Mouse (Mus musculus) embryonic facial prominence, embryonic 10.5 days (tissue): Measurements from ENCODE around the gene Duoxa2. TPM values are rescaled to one million over a fixed set of nuclear protein-coding genes. Genes with fewer than 3 reads are reported as not detected.
"Not testable (repeated sequence)": the region's sequence is repeated elsewhere in the genome, so short reads cannot be mapped to it uniquely, and the experiment has no call there.

ENCODE experiments used
- DNase-seq: peaks from one replicate; pipeline ENCODE4 v3.0.0-alpha.2; 2017; ENCODE audit warnings: low spot score
- H3K27ac ChIP-seq: fragments of 300-500 bp; sonication (generic); replicated peaks from 2 replicates; pipeline ENCODE4 v1.5.1; 2016; ENCODE audit warnings: mild to moderate bottlenecking
- H3K27me3 ChIP-seq: fragments of 300-500 bp; sonication (generic); replicated peaks from 2 replicates; pipeline ENCODE4 v1.6.1; 2016; ENCODE audit warnings: low read depth, mild to moderate bottlenecking; ENCODE audit not compliant: poor library complexity, severe bottlenecking
- H3K36me3 ChIP-seq: fragments of 300-500 bp; sonication (generic); replicated peaks from 2 replicates; pipeline ENCODE4 v1.6.1; 2016; ENCODE audit warnings: mild to moderate bottlenecking, moderate library complexity
- H3K4me1 ChIP-seq: fragments of 300-500 bp; sonication (generic); 2 replicates; pipeline ENCODE4 v1.6.1; 2016
- H3K4me3 ChIP-seq: fragments of 300-500 bp; sonication (generic); 2 replicates; pipeline ENCODE4 v1.5.1; 2016; ENCODE audit warnings: mild to moderate bottlenecking, moderate library complexity
- H3K9me3 ChIP-seq: fragments of 300-500 bp; sonication (generic); 2 replicates; pipeline ENCODE4 v1.6.1; 2016; ENCODE audit warnings: mild to moderate bottlenecking
- WGBS: fragments of 180-500 bp; shearing (Covaris S2); methylation state at CpG from one replicate; pipeline ENCODE4 v1.1.7; 2016; 5-methylcytosine and 5-hydroxymethylcytosine counted together
- polyA plus RNA-seq: library from polyadenylated mRNA; unstranded; fragments of >200 nt; fragmentation: Nextera tagmentation; extraction: Ambion mirVana; gene quantifications from 2 replicates; pipeline ENCODE4 v1.2.1, GENCODE M21; 2016

The Duoxa2 gene
- polyA plus RNA-seq, 1 experiment from 2014 or later, result not detected

DNA sequence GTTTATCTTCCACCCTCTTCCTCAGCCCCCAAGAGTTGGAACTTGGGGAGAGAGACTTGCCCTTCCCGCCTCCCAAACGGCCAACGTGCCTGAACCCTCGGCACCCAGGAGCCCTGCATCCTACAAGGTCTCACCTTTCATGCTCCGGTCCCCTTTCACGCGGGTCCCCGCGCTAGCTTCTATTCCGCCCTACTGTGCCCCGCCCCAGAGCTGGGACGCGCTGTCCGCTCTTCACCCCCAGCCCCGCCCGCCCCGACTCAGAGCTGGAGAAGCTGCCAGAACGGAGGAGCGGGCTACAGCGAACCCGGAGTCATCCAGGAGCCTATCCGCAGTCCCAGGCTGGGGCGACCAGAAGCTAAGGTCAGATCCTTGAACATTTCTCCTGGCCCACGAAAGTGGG, 14.8 kb downstream of the Duoxa2 start, which contains the start of gene Duoxa1:
Gene Duoxa1 (minus strand): TSS at position 195 of the 400 bp plus-strand sequence.
- Histone ChIP-seq H3K27ac (no peak within 1 kb of the TSS), H3K9me3 (no peaks in the 10 kb centered on the region), H3K4me3 (peak within 1 kb of the TSS; percentile 48), H3K4me1 (peaks cover 12% of the 10 kb centered on the region), H3K36me3 (no peaks in the 10 kb centered on the region), H3K27me3 (peaks cover 92% of the 10 kb centered on the region)
- peak; percentile 38 for DNase-seq
- 2% methylated on average over 24 of the region's 24 CpGs for WGBS

DNA sequence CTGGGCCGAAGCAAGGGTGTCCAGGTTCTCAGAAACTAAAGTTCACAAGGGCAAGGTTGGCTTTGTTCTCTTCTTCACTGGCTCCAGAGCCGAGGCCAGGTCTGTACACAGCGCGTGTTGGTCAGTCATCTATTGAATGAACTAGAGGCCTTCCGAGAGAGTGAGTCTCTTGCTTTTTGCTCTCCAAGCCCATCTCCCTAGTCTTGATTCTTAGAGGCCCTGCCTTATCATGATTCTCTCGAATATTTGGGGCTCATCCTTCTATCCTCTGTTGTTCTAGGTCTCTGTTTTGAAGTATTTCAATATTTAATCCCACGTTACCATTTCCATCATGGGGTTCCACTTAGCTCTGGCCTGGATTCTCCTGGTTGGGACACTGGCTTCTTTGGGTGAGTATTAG, 16.7 kb downstream of the Duoxa2 start, which contains the start of gene Duox1:
Gene Duox1 (plus strand): TSS at position 301 of the 400 bp plus-strand sequence.
- 87% methylated on average over 7 of the region's 7 CpGs for WGBS
- peaks cover 12% of the 10 kb centered on the region for H3K4me1 ChIP-seq

DNA sequence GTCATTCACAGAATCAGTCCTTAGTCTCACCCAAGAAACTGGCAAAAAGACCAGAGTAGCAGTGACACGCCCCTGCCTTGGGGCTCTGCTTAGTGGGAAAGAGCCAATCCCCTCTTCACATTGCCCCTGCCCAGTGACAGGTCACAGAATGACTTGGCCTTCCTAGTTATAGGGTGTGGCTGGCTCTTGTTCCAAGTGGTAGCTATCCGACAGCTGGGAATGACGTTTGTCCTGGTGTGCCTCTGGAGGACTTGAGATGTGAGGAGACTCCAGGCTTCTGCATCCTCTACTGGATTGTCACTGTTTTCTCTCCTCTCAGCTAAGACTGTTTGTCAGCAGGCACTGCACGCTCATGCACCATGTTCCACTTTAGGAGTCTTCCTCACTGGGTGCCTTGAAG, 18.7 kb downstream of the Duoxa2 start:
- Histone ChIP-seq H3K4me1 (peaks cover 12% of the 10 kb centered on the region), H3K4me3 (no peak overlapping the region), H3K36me3 (no peaks in the 10 kb centered on the region), H3K9me3 (no peaks in the 10 kb centered on the region), H3K27ac (no peak overlapping the region), H3K27me3 (peaks cover 55% of the 10 kb centered on the region)
- DNase-seq, result no peak
- WGBS, result 71% methylated on average over 4 of the region's 4 CpGs

More for the DNA sequence above, 16.7 kb downstream of the Duoxa2 start, which contains the start of gene Duox1:
- no peak within 1 kb of the TSS for H3K27ac ChIP-seq
- H3K4me3 ChIP-seq, result no peak within 1 kb of the TSS
- DNase-seq, result no peak
- no peaks in the 10 kb centered on the region for H3K36me3 ChIP-seq
- peaks cover 75% of the 10 kb centered on the region for H3K27me3 ChIP-seq
- no peaks in the 10 kb centered on the region for H3K9me3 ChIP-seq

DNA sequence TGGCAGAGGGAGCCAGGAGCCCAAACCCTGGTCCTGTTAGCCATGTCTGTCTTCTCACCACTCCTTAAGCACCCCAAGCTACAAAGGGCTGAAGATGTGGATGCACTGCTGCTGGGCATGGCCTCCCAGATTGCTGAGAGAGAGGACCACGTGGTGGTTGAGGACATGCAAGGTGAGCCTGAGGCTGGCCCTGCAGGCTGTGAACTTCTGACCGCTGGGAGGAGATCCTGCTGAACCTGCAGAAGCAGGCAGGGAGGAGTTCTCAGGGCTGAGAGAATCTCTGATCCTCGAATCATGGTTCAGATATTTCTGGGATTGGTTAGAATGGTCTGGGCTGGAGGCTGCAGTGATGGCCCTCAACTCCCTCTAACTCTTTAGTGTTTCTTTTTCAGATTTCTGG, 25.3 kb downstream of the Duoxa2 start:
- Histone ChIP-seq H3K36me3 (no peaks in the 10 kb centered on the region), H3K27ac (no peak overlapping the region), H3K27me3 (no peaks in the 10 kb centered on the region; the same call in 1 of the 2 replicates), H3K4me1 (no peaks in the 10 kb centered on the region), H3K9me3 (no peaks in the 10 kb centered on the region), H3K4me3 (no peak overlapping the region)
- WGBS, result 62% methylated on average over 3 of the region's 3 CpGs
- DNase-seq, result no peak

DNA sequence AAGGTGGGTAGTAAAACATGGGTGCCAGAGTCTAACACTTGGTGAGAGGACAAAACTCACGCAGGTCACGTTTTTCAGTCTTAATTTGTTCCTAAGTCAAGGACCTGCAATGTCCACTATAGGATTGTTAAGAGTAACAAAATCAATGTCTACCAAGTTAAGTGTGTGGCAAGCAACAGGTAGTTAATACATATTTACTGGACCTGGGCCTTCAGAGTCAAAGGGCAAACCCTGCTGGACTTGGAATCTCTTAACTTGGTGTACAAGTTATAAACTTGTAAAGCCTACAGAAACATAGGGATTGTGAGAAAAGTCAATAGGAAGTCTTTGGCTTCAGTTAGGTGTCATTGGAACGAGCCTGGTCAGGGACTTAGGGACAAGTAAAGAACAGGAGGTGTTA, 25.9 kb downstream of the Duoxa2 start:
- no peak overlapping the region for H3K27ac ChIP-seq
- H3K9me3 ChIP-seq, result no peaks in the 10 kb centered on the region
- DNase-seq, result no peak
- no peak overlapping the region for H3K4me3 ChIP-seq
- no peaks in the 10 kb centered on the region for H3K36me3 ChIP-seq
- WGBS, result 84% methylated on average over 3 of the region's 3 CpGs
- H3K27me3 ChIP-seq, result no peaks in the 10 kb centered on the region
- H3K4me1 ChIP-seq, result no peaks in the 10 kb centered on the region

DNA sequence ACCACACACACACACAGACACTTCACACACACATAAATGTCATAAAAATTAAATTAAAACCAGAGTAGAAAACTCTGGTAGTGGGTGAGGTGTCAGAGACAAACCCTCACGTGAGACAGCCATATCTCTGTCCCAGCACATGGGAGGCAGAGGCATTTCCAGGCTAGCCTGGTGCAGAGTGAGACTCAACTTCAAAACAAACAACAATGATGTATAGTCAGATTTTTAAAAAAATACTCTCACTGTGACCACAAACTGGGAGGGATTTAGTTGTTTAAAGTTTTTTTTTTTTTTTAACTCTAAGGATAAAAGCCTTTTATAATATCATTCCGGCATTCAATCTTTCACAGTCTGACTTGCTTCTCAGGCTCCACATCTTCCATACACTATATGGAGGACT, 26.7 kb downstream of the Duoxa2 start:
- Histone ChIP-seq H3K4me3 (no peak overlapping the region), H3K27me3 (no peaks in the 10 kb centered on the region), H3K4me1 (no peaks in the 10 kb centered on the region), H3K9me3 (no peaks in the 10 kb centered on the region), H3K36me3 (no peaks in the 10 kb centered on the region), H3K27ac (no peak overlapping the region)
- 77% methylated on average over 2 of the region's 2 CpGs for WGBS
- DNase-seq, result no peak

DNA sequence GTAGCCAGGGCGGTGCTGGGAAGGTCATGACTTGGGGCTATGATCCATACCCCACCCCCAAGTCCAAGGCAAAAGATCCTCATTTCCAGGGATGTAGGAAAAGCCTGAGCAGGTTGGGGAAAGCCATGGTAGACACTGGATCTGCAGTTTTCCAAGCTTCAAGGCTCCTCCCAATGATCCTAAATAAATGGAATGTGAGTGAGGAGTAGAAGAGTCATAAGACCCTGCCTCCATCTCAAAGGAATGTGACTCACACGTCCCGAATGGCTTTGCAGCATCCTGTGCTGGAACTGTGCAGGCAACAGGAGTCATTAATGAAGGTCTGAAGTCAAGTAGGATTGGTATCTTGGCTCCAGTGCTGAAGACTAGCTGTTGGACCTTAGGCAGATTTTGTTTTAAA, 29.3 kb downstream of the Duoxa2 start:
- no peaks in the 10 kb centered on the region for H3K36me3 ChIP-seq
- 72% methylated on average over 3 of the region's 3 CpGs for WGBS
- no peak overlapping the region for H3K4me3 ChIP-seq
- no peak overlapping the region for H3K27ac ChIP-seq
- DNase-seq, result no peak
- no peaks in the 10 kb centered on the region for H3K27me3 ChIP-seq
- no peaks in the 10 kb centered on the region for H3K9me3 ChIP-seq
- H3K4me1 ChIP-seq, result no peaks in the 10 kb centered on the region

DNA sequence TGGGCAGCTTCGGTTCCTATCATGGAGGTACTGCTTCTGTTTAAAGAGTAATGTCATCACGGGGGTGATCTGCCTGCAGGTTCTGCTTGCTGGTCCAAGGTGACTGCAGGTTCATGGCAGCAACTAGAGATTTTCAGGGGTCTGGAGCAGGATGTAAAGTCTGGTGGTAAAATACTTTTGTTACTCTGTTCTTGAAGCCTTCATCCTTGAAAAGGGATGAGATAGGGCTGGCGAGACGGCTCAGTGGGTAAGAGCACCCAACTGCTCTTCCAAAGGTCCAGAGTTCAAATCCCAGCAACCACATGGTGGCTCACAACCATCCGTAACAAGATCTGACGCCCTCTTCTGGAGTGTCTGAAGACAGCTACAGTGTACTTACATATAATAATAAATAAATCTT, 31.6 kb downstream of the Duoxa2 start:
- not testable (repeated sequence) for DNase-seq, H3K9me3 ChIP-seq, H3K4me3 ChIP-seq, H3K27me3 ChIP-seq, H3K36me3 ChIP-seq, H3K27ac ChIP-seq, H3K4me1 ChIP-seq
- 74% methylated on average over 6 of the region's 6 CpGs for WGBS

DNA sequence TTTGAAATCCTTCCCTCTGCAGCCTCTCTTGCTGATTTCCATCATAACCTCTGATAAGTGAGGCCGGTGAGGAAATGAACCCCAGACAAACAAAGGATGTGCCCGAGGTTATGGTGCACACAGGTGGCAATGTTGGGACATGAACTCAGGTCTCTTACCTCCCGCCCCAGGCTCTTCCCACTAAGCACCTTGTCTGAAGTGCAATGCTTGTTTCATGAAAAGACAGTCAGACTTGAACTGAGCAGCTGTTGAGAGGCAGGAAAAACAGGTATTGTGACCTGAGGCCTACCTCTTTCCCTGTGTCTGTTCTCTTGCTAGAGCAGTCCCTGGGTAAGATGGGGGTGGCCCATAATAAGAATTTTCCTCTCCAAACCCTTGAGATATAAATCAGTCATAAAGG, 33.5 kb downstream of the Duoxa2 start:
- DNase-seq, result no peak
- Histone ChIP-seq H3K27me3 (peaks cover 14% of the 10 kb centered on the region), H3K36me3 (no peaks in the 10 kb centered on the region), H3K4me1 (no peaks in the 10 kb centered on the region; the same call in 1 of the 2 replicates), H3K27ac (no peak overlapping the region), H3K4me3 (no peak overlapping the region), H3K9me3 (no peaks in the 10 kb centered on the region)
- 88% methylated on average over 3 of the region's 3 CpGs for WGBS

DNA sequence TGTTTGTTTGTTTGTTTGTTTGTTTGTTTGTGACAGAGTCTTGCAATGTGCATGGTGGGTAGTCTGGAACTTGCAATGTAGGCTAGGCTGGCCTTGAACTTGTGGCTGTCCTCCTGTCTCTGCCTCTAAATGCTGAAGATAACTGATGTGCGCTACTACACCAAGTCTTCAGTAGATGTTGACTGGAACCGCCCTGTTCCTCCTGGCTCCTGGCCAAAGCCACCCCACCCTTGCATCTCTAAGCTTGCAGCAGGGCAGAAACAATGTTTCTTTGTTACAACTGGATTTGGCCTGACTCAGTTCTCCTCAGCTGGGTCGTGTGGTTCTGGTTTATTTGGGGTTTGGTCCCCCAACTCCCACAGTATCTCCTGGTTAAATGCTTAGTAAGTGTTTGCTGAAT, 35.5 kb downstream of the Duoxa2 start:
- no peak for DNase-seq
- Histone ChIP-seq H3K36me3 (no peaks in the 10 kb centered on the region), H3K27me3 (peaks cover 29% of the 10 kb centered on the region), H3K4me1 (no peaks in the 10 kb centered on the region; the same call in 1 of the 2 replicates), H3K4me3 (no peak overlapping the region), H3K9me3 (no peaks in the 10 kb centered on the region), H3K27ac (no peak overlapping the region)
- WGBS, result 76% methylated on average over 3 of the region's 3 CpGs

DNA sequence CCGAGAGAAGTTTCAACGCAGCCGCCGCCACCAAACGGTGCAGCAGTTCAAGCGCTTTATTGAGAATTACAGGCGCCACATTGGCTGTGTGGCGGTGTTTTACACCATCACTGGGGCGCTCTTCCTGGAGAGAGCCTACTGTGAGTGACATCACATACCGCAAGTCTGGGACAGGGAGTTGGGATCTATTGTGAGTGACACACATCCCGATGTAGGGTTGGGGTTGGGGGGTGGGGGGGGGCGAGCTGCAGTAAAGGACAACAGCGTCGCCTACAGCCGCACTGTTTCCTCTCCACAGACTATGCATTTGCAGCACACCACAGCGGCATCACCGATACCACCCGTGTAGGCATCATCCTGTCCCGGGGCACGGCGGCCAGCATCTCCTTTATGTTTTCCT, 38.6 kb downstream of the Duoxa2 start:
- H3K4me1 ChIP-seq, result no peaks in the 10 kb centered on the region; the same call in 1 of the 2 replicates
- no peak for DNase-seq
- no peaks in the 10 kb centered on the region for H3K9me3 ChIP-seq
- peaks cover 33% of the 10 kb centered on the region for H3K27me3 ChIP-seq
- no peaks in the 10 kb centered on the region for H3K36me3 ChIP-seq
- H3K27ac ChIP-seq, result no peak overlapping the region
- peak overlapping the region; percentile 23; the same call in 1 of the 2 replicates for H3K4me3 ChIP-seq
- 68% methylated on average over 21 of the region's 21 CpGs for WGBS

DNA sequence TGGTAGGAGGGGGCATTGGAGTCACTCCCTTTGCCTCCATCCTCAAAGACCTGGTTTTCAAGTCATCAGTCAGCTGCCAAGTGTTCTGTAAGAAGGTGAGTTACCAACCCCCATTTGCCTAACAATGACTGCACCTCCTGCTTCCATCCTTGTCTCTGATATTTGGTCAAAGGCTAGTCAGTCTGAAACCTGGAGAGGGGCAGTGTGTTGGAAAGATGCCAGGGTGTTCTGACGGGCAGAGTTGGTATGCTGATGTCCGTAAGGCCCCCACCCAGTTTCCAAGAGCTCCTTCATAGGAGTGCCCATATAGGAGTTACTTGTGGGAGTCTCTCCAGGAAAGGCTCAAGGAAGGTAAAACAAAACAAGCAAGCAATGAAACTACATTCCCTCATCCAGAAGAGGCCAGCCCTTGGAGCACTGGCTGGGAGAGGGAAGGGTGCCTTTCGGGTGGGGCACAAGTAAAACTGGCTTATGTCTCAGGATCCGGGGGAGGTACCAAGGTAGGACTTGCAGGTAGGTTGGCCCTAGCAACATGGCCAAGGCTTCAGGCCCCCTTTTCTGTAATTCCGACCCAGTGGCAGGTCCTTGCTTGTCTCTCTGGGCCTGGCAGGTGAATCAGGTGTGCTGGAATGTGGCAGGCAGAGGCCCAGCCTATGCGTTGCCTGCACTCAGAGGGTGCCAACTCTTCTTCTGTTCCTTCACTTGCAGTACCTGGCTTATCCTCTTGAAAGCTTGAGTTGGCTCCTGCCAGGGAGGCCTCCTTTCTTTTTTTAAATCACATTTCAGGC, 46.6 kb downstream of the Duoxa2 start:
- no peak for DNase-seq
- H3K4me1 ChIP-seq, result peaks cover 21% of the 10 kb centered on the region
- H3K4me3 ChIP-seq, result no peak overlapping the region
- no peak overlapping the region for H3K27ac ChIP-seq
- no peaks in the 10 kb centered on the region for H3K27me3 ChIP-seq
- WGBS, result 81% methylated on average over 6 of the region's 6 CpGs
- no peaks in the 10 kb centered on the region for H3K36me3 ChIP-seq
- H3K9me3 ChIP-seq, result no peaks in the 10 kb centered on the region

DNA sequence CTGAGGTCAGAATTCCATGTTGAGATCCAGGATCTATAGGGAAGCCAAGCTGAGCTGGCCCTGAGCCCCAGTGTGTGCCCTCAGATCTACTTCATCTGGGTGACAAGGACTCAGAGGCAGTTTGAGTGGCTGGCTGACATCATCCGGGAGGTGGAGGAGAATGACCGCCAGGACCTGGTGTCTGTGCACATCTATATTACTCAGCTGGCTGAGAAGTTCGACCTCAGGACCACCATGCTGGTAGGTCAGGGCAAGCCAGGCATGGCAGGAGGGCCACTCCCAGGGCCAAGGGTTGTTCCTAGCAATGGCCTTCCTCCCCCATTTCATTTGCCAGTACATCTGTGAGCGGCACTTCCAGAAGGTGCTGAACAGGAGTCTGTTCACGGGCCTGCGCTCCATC, 47.5 kb downstream of the Duoxa2 start:
- 93% methylated on average over 6 of the region's 6 CpGs for WGBS
- not testable (repeated sequence) for H3K27me3 ChIP-seq, H3K9me3 ChIP-seq, H3K27ac ChIP-seq, DNase-seq, H3K4me3 ChIP-seq, H3K36me3 ChIP-seq
- peaks cover 22% of the 10 kb centered on the region for H3K4me1 ChIP-seq
